Mouse (Mus musculus): ENCODE measurements around the gene Ccdc162. TPM values are rescaled to one million over a fixed set of nuclear protein-coding genes. Genes with fewer than 3 reads are reported as not detected.

The Ccdc162 gene
- total RNA-seq, 1 experiment = 0.40 TPM

DNA sequence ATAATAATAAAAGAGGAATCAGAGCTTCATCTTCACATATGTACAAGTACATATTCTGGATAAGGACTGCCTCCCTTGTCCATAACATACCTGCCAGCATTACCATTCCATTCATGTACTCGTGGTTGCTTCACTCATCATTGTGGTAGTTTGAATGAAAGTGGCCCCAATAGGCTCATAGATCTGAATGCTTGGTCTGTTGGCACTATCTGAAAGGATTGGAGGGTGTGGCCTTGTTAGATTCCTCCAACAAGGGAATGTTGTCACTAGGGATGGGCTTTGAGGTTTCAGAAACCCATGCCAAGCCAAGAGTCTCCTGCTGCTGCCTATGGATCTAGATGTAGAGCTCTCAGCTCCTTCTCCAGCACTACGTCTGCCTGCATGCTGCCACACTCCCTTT, 180.4 kb downstream of the Ccdc162 start:
- no peaks in the 10 kb centered on the region for H3K4me1 ChIP-seq (ENCODE audit: control insufficient read depth in 2 of 2, insufficient read depth in 2 of 2, low read length in 2 of 2, poor library complexity in 1 of 2)
- TF ChIP-seq MAFK (IDR thresholded peaks at IDR 0.05; ENCODE audit: insufficient read depth, low read depth, low read length) (no peak), ZNF384 (IDR thresholded peaks at IDR 0.05; ENCODE audit: low read depth, low read length) (no peak), HCFC1 (IDR thresholded peaks at IDR 0.05; ENCODE audit: borderline replicate concordance, insufficient read depth, low read length) (no peak), ZC3H11A (IDR thresholded peaks at IDR 0.05; ENCODE audit: borderline replicate concordance, low read depth, low read length) (no peak), CHD2 (IDR thresholded peaks at IDR 0.05; ENCODE audit: low read depth, low read length) (no peak)
- no peak overlapping the region for H3K4me3 ChIP-seq (ENCODE audit: insufficient read depth in 1 of 2, low read depth in 1 of 2, low read length in 2 of 2, poor library complexity in 1 of 2, severe bottlenecking in 1 of 2)
- H3K36me3 ChIP-seq (ENCODE audit: control insufficient read depth, insufficient read depth, low read length, poor library complexity, severe bottlenecking) = peaks cover 5% of the 10 kb centered on the region
- H3K27ac ChIP-seq (ENCODE audit: insufficient read depth, low read depth, low read length, poor library complexity, severe bottlenecking) = no peak overlapping the region
- in situ Hi-C loops (cut with MboI; ENCODE audit: low sequenced_read_pairs in 2 of 2, unreplicated experiment in 2 of 2) = no loop called here
- DNase-seq (ENCODE audit: low read depth, low spot score) = no peak
- no peaks in the 10 kb centered on the region for H3K9me3 ChIP-seq (ENCODE audit: control insufficient read depth, insufficient read depth, low read depth, low read length)
- H3K9ac ChIP-seq (ENCODE audit: insufficient read depth, low read depth, low read length, poor library complexity, severe bottlenecking) = no peak overlapping the region

DNA sequence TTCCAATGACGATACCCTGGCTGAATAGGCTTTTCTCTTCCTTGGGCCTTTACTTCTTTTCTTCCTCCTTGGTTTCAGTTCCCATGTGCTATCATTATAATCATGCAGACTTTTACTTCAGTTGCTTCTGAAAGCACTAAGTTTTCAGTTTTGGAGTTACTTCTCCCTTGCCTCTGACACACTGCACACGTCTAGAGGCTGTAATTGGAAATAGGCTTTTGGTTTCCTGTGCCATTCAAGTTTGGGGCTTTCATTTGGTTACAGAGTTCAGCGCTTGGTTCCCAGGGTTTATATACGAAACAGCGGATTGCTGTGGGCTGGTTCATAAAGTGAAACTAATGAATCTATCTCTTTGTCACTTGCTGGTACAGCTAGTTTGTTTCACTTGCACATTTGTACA, 186.5 kb downstream of the Ccdc162 start:
- H3K9me3 ChIP-seq (ENCODE audit: control insufficient read depth, insufficient read depth, low read depth, low read length) = no peaks in the 10 kb centered on the region
- no peak overlapping the region for H3K9ac ChIP-seq (ENCODE audit: insufficient read depth, low read depth, low read length, poor library complexity, severe bottlenecking)
- no peaks in the 10 kb centered on the region for H3K4me1 ChIP-seq (ENCODE audit: control insufficient read depth in 2 of 2, insufficient read depth in 2 of 2, low read length in 2 of 2, poor library complexity in 1 of 2)
- in situ Hi-C loops (cut with MboI; ENCODE audit: low sequenced_read_pairs in 2 of 2, unreplicated experiment in 2 of 2) = no loop called here
- TF ChIP-seq CHD2 (IDR thresholded peaks at IDR 0.05; ENCODE audit: low read depth, low read length) (no peak), HCFC1 (IDR thresholded peaks at IDR 0.05; ENCODE audit: borderline replicate concordance, insufficient read depth, low read length) (no peak), ZC3H11A (IDR thresholded peaks at IDR 0.05; ENCODE audit: borderline replicate concordance, low read depth, low read length) (no peak), ZNF384 (IDR thresholded peaks at IDR 0.05; ENCODE audit: low read depth, low read length) (no peak), MAFK (IDR thresholded peaks at IDR 0.05; ENCODE audit: insufficient read depth, low read depth, low read length) (no peak)
- no peak overlapping the region for H3K27ac ChIP-seq (ENCODE audit: insufficient read depth, low read depth, low read length, poor library complexity, severe bottlenecking)
- peaks cover 16% of the 10 kb centered on the region for H3K36me3 ChIP-seq (ENCODE audit: control insufficient read depth, insufficient read depth, low read length, poor library complexity, severe bottlenecking)
- DNase-seq (ENCODE audit: low read depth, low spot score) = no peak
- H3K4me3 ChIP-seq (ENCODE audit: insufficient read depth in 1 of 2, low read depth in 1 of 2, low read length in 2 of 2, poor library complexity in 1 of 2, severe bottlenecking in 1 of 2) = no peak overlapping the region

DNA sequence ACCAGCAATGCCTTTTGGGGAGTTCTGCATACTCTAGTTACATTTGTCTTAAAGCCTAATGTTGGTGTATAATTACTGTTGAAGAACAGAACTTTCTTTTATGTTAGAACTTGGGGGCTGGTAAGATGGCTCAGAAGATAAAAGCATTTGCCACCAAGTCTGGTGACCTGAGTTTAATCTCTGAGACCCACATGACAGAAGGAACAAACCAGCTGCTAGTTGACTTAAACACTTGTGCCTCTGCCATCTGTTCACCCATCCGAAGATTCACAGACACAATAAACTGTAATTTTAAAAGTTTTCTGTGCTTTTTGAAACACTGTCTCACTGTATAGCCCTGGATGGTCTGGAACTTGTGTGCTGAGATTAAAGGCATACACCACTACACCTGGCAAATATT, 190.7 kb downstream of the Ccdc162 start:
- peaks cover 0 to 8% of the 10 kb centered on the region in 2 experiments; a peak in 2 of 4 replicates for H3K4me1 ChIP-seq (ENCODE audit: control insufficient read depth in 2 of 2, insufficient read depth in 2 of 2, low read length in 2 of 2, poor library complexity in 1 of 2)
- no peak overlapping the region for H3K9ac ChIP-seq (ENCODE audit: insufficient read depth, low read depth, low read length, poor library complexity, severe bottlenecking)
- no peak for DNase-seq (ENCODE audit: low read depth, low spot score)
- H3K36me3 ChIP-seq (ENCODE audit: control insufficient read depth, insufficient read depth, low read length, poor library complexity, severe bottlenecking) = peaks cover 16% of the 10 kb centered on the region
- TF ChIP-seq HCFC1 (IDR thresholded peaks at IDR 0.05; ENCODE audit: borderline replicate concordance, insufficient read depth, low read length) = no peak
- no peak for TF ChIP-seq MAFK (IDR thresholded peaks at IDR 0.05; ENCODE audit: insufficient read depth, low read depth, low read length)
- no peak for TF ChIP-seq CHD2 (IDR thresholded peaks at IDR 0.05; ENCODE audit: low read depth, low read length)
- TF ChIP-seq ZNF384 (IDR thresholded peaks at IDR 0.05; ENCODE audit: low read depth, low read length) = no peak
- no peak for TF ChIP-seq ZC3H11A (IDR thresholded peaks at IDR 0.05; ENCODE audit: borderline replicate concordance, low read depth, low read length)
- no peak overlapping the region for H3K4me3 ChIP-seq (ENCODE audit: insufficient read depth in 1 of 2, low read depth in 1 of 2, low read length in 2 of 2, poor library complexity in 1 of 2, severe bottlenecking in 1 of 2)
- in situ Hi-C loops (cut with MboI; ENCODE audit: low sequenced_read_pairs in 2 of 2, unreplicated experiment in 2 of 2) = no loop called here
- H3K9me3 ChIP-seq (ENCODE audit: control insufficient read depth, insufficient read depth, low read depth, low read length) = no peaks in the 10 kb centered on the region
- H3K27ac ChIP-seq (ENCODE audit: insufficient read depth, low read depth, low read length, poor library complexity, severe bottlenecking) = no peak overlapping the region

DNA sequence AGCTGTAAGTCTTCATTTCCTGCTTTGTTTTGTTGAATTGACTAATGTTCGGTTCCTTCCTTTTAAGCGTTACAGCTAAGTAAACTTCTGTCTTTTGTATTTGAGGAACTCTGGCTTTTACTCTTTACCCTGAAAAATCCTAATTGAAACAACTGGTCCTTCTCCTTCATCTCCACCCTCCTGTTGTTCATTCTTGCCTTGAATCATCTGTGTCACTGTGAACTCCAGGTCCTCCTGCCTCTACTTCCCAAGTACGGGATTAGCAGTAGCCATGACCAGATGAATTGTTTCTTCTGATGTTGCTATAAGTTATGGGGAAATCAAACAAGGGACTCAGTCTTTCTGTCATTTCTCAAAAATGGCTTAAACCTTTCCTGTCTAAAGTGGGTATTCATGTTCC, 193.0 kb downstream of the Ccdc162 start:
- Histone ChIP-seq H3K36me3 (ENCODE audit: control insufficient read depth, insufficient read depth, low read length, poor library complexity, severe bottlenecking) (peaks cover 9% of the 10 kb centered on the region), H3K4me1 (ENCODE audit: control insufficient read depth in 2 of 2, insufficient read depth in 2 of 2, low read length in 2 of 2, poor library complexity in 1 of 2) (peaks cover 0 to 8% of the 10 kb centered on the region in 2 experiments; a peak in 2 of 4 replicates)

DNA sequence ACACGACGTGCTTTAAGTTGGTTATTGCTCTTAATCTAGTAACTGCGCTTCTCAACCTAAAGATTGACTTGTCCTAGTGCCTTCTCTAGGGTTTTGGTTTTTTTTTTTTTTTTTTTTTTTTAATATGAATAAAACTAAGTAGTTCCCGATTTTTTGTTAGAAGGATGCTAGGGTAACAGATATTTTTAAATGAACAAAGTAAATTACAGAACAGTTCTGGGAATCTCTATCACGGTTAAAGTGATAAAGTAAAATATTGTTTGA, 196.1 kb downstream of the Ccdc162 start:
- H3K27ac ChIP-seq (ENCODE audit: insufficient read depth, low read depth, low read length, poor library complexity, severe bottlenecking) = no peak overlapping the region
- peaks cover 0 to 8% of the 10 kb centered on the region in 2 experiments; a peak in 2 of 4 replicates for H3K4me1 ChIP-seq (ENCODE audit: control insufficient read depth in 2 of 2, insufficient read depth in 2 of 2, low read length in 2 of 2, poor library complexity in 1 of 2)
- no peak for DNase-seq (ENCODE audit: low read depth, low spot score)
- no peaks in the 10 kb centered on the region for H3K9me3 ChIP-seq (ENCODE audit: control insufficient read depth, insufficient read depth, low read depth, low read length)
- peak overlapping the region; percentile 96; the same call in 1 of the 2 replicates for H3K9ac ChIP-seq (ENCODE audit: insufficient read depth, low read depth, low read length, poor library complexity, severe bottlenecking)
- in situ Hi-C loops (cut with MboI; ENCODE audit: low sequenced_read_pairs in 2 of 2, unreplicated experiment in 2 of 2) = loop anchor here in 1 of 2 experiments (25.0 kb wide), 1 partner anchor 508 kb away; no protein-coding TSS in a partner anchor
- TF ChIP-seq HCFC1 (IDR thresholded peaks at IDR 0.05; ENCODE audit: borderline replicate concordance, insufficient read depth, low read length) (no peak), ZC3H11A (IDR thresholded peaks at IDR 0.05; ENCODE audit: borderline replicate concordance, low read depth, low read length) (no peak), ZNF384 (IDR thresholded peaks at IDR 0.05; ENCODE audit: low read depth, low read length) (no peak), MAFK (IDR thresholded peaks at IDR 0.05; ENCODE audit: insufficient read depth, low read depth, low read length) (no peak), CHD2 (IDR thresholded peaks at IDR 0.05; ENCODE audit: low read depth, low read length) (no peak)
- peak overlapping the region; percentile 81 to 91 for H3K4me3 ChIP-seq (ENCODE audit: insufficient read depth in 1 of 2, low read depth in 1 of 2, low read length in 2 of 2, poor library complexity in 1 of 2, severe bottlenecking in 1 of 2)
- peaks cover 4% of the 10 kb centered on the region; the same call in 1 of the 2 replicates for H3K36me3 ChIP-seq (ENCODE audit: control insufficient read depth, insufficient read depth, low read length, poor library complexity, severe bottlenecking)

More for the DNA sequence above, 193.0 kb downstream of the Ccdc162 start:
- no peak for DNase-seq (ENCODE audit: low read depth, low spot score)
- TF ChIP-seq HCFC1 (IDR thresholded peaks at IDR 0.05; ENCODE audit: borderline replicate concordance, insufficient read depth, low read length) = no peak
- Histone ChIP-seq H3K9ac (ENCODE audit: insufficient read depth, low read depth, low read length, poor library complexity, severe bottlenecking) (no peak overlapping the region), H3K27ac (ENCODE audit: insufficient read depth, low read depth, low read length, poor library complexity, severe bottlenecking) (no peak overlapping the region), H3K4me3 (ENCODE audit: insufficient read depth in 1 of 2, low read depth in 1 of 2, low read length in 2 of 2, poor library complexity in 1 of 2, severe bottlenecking in 1 of 2) (no peak overlapping the region), H3K9me3 (ENCODE audit: control insufficient read depth, insufficient read depth, low read depth, low read length) (no peaks in the 10 kb centered on the region)
- in situ Hi-C loops (cut with MboI; ENCODE audit: low sequenced_read_pairs in 2 of 2, unreplicated experiment in 2 of 2) = loop anchor here in 1 of 2 experiments (25.0 kb wide), 1 partner anchor 511 kb away; no protein-coding TSS in a partner anchor

Measured in ES-E14 (cell line).